ENCODE assay signal across 9 mouse cellular contexts in genomic region chr7:36317466-36318212, GRCm38 (mm10).
A peak's percentile ranks its signal among the peaks of the same experiment; 100 is the strongest.
DNase-seq lines count a peak whose midpoint lies in the region.
"Had no signal": no experiment of that assay in that cellular context is flagged by ENCODE, and none has a peak within 500 bp of the region (broad histone marks: within the 10 kb centered on the region; RNA-seq: fewer than 3 reads in every experiment).

No protein-coding gene starts in this region.

- intact Hi-C loops in heart, postnatal 10 days (cut with DNase I), result no loop called here

- DNase-seq in kidney, postnatal 4 days, result peak; percentile 18 to 41
- no peak for DNase-seq in kidney, adult 8-10 months
- DNase-seq in gastrocnemius, adult 18-20 months (ENCODE audit: low spot score), result peak; percentile 79
- peak; percentile 68 to 76 for DNase-seq in heart, postnatal 10 days
- peak; percentile 58 for DNase-seq in ovary, postnatal 14 days (ENCODE audit: low spot score)
- no peak for DNase-seq in frontal cortex, postnatal 36 days (ENCODE audit: low spot score in 2 of 2)
- DNase-seq in left cerebral cortex, adult 11 months (ENCODE audit: low spot score), result no peak
- DNase-seq in frontal cortex, adult 2 months (ENCODE audit: extremely low spot score in 1 of 2, low spot score in 1 of 2), result no peak
- DNase-seq: thymus, adult 18-20 months had no signal

Comparison
In these comparisons a context has a peak if more than half of its experiments do, and no peak if none do; other contexts are left out.
1. DNase-seq: peak in kidney, postnatal 4 days (2 of 2), gastrocnemius, adult 18-20 months (single experiment), heart, postnatal 10 days (2 of 2) and ovary, postnatal 14 days (single experiment); none in kidney, adult 8-10 months (0 of 2), frontal cortex, postnatal 36 days (0 of 2), left cerebral cortex, adult 11 months (single experiment) and frontal cortex, adult 2 months (0 of 2).